Mouse (Mus musculus) hindbrain, embryonic 15.5 days (tissue): ENCODE data around the gene Top2a. TPM values are rescaled to one million over a fixed set of nuclear protein-coding genes. Genes with fewer than 3 reads are reported as not detected.
"Not testable (repeated sequence)": the region's sequence is repeated elsewhere in the genome, so short reads cannot be mapped to it uniquely, and the experiment has no call there.

ENCODE experiments used
- ATAC-seq: fragments of 200-750 bp; cut with Nextera tagmentation; 2 replicates; pipeline ENCODE4 v1.8.0; 2017; ENCODE audit warnings: low read depth, moderate number of reproducible peaks, moderate TSS enrichment; ENCODE audit not compliant: low FRiP score
- H3K27ac ChIP-seq: fragments of 300-500 bp; sonication (generic); replicated peaks from 2 replicates; pipeline ENCODE4 v1.5.1; 2015; ENCODE audit warnings: mild to moderate bottlenecking, inconsistent platforms
- H3K27me3 ChIP-seq: fragments of 300-500 bp; sonication (generic); 2 replicates; pipeline ENCODE4 v1.6.1; 2015; ENCODE audit warnings: control low read depth, inconsistent platforms
- H3K36me3 ChIP-seq: fragments of 300-500 bp; sonication (generic); 2 replicates; pipeline ENCODE4 v1.6.1; 2015; ENCODE audit warnings: control low read depth, inconsistent platforms
- H3K4me1 ChIP-seq: fragments of 300-500 bp; sonication (generic); replicated peaks from 2 replicates; pipeline ENCODE4 v1.6.1; 2015; ENCODE audit warnings: control low read depth, inconsistent platforms
- H3K4me2 ChIP-seq: fragments of 300-500 bp; sonication (generic); 2 replicates; pipeline ENCODE4 v1.6.1; 2015; ENCODE audit warnings: moderate library complexity, mild to moderate bottlenecking, inconsistent platforms
- H3K4me3 ChIP-seq: fragments of 300-500 bp; sonication (generic); 2 replicates; pipeline ENCODE4 v1.5.1; 2015; ENCODE audit warnings: mild to moderate bottlenecking, inconsistent platforms
- H3K9ac ChIP-seq: fragments of 300-500 bp; sonication (generic); 2 replicates; pipeline ENCODE4 v1.6.1; 2015; ENCODE audit warnings: inconsistent platforms
- H3K9me3 ChIP-seq: fragments of 300-500 bp; sonication (generic); 2 replicates; pipeline ENCODE4 v1.6.1; 2016; ENCODE audit warnings: control low read depth, inconsistent platforms
- WGBS: fragments of 180-500 bp; shearing (Covaris S2); methylation state at CpG from one replicate; pipeline ENCODE4 v1.1.7; 2015; 5-methylcytosine and 5-hydroxymethylcytosine counted together
- polyA plus RNA-seq: library from polyadenylated mRNA; unstranded; fragments of >200 nt; fragmentation: Nextera tagmentation; extraction: Ambion mirVana; gene quantifications from 2 replicates; pipeline ENCODE4 v1.2.1, GENCODE M21; 2015

The Top2a gene
- polyA plus RNA-seq, 1 experiment from 2014 or later = 43.7 TPM

DNA sequence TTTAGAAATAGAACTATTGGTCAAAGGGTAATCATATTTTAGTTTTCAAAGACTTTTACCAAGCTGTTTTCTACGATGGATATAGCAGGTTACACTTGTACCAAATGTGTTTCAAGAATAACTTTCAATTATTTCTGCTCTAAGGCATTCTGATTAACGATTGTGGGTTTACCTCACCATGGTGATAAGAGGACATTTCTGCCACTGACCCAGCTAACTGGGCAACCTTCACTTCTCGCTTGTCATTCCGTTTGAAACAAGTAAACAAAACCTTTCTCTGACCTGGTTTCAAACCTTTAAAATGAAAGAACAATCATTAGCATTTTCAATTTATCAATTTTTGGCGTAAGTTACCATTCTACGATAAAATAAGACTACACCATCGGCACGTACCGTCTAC is 17.2 kb downstream of the Top2a start:
- no peak for ATAC-seq
- no peak overlapping the region for H3K9ac ChIP-seq
- H3K27me3 ChIP-seq = no peaks in the 10 kb centered on the region
- no peak overlapping the region for H3K27ac ChIP-seq
- WGBS = 91% methylated on average over 9 of the region's 9 CpGs
- no peaks in the 10 kb centered on the region for H3K4me1 ChIP-seq
- H3K4me3 ChIP-seq = no peak overlapping the region
- H3K4me2 ChIP-seq = no peak overlapping the region
- H3K9me3 ChIP-seq = no peaks in the 10 kb centered on the region
- no peaks in the 10 kb centered on the region for H3K36me3 ChIP-seq

DNA sequence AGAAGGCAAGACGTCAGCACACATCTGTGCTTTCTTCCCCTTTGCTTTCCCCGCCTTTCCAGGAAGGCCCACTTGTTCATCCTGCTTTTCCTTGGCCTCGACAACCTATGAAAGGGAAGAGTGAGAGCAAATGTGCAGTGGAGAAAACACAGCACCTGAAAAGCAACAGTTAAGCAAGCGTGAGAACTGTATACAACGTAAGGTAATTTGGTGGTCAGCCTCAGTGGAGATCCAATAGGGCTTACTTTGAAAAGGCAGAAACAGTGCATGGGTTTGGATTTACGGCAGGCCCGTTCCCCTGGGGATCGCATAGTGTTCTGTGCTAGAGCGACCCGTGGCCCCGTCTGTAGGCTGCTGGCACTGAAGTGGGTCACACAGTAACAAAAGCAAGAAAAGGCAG is 24.7 kb downstream of the Top2a start:
- 86% methylated on average over 11 of the region's 11 CpGs for WGBS
- no peak for ATAC-seq

DNA sequence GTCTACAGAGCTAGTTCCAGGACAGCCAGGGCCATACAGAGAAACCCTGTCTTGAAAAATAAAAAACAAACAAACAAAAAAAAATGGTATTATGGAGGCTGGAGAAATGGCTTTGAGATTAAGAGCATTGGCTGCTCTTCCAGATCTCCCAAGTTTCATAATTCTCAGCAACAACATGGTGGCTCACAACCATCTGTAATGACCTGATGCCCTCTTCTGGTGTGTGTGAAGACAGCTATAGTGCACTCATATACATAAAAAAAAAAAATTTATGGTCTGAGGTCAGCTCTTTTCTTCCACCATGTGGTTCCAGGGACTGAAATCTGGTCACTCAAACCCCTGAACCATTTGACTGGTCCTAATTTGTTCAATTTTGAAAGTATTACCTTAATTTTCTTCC is 25.2 kb downstream of the Top2a start:
- H3K4me1 ChIP-seq = no peaks in the 10 kb centered on the region
- H3K9me3 ChIP-seq = no peaks in the 10 kb centered on the region
- no peak for ATAC-seq
- no peak overlapping the region for H3K27ac ChIP-seq
- H3K36me3 ChIP-seq = no peaks in the 10 kb centered on the region
- H3K27me3 ChIP-seq = no peaks in the 10 kb centered on the region
- no peak overlapping the region for H3K4me3 ChIP-seq
- H3K9ac ChIP-seq = no peak overlapping the region
- H3K4me2 ChIP-seq = no peak overlapping the region

More for the DNA sequence above, 24.7 kb downstream of the Top2a start:
- Histone ChIP-seq H3K36me3 (no peaks in the 10 kb centered on the region), H3K27ac (no peak overlapping the region), H3K9ac (no peak overlapping the region), H3K4me1 (no peaks in the 10 kb centered on the region), H3K9me3 (no peaks in the 10 kb centered on the region), H3K4me2 (no peak overlapping the region), H3K27me3 (no peaks in the 10 kb centered on the region), H3K4me3 (no peak overlapping the region)

DNA sequence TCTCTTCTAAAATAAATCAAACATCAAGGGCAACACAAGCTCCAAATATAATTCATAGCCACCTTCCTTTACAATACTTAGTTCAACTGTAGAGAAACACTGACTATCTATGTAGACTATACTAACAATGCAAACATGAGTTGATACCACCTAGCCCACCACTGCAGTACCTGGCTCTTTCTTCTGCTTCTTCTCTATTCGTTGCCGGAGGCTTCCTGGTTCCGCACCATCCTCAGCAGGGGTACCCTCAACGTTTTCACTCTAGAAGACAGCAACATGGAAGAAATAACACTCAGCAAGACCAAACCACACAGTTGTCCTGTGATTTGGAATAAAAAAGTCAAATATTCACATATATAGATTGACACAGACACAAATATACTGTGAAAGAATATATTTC is 26.3 kb downstream of the Top2a start:
- Histone ChIP-seq H3K27ac (no peak overlapping the region), H3K27me3 (no peaks in the 10 kb centered on the region), H3K9ac (no peak overlapping the region), H3K9me3 (no peaks in the 10 kb centered on the region), H3K4me3 (no peak overlapping the region), H3K4me1 (no peaks in the 10 kb centered on the region), H3K4me2 (no peak overlapping the region), H3K36me3 (no peaks in the 10 kb centered on the region)
- ATAC-seq = no peak
- WGBS = 92% methylated on average over 4 of the region's 4 CpGs

DNA sequence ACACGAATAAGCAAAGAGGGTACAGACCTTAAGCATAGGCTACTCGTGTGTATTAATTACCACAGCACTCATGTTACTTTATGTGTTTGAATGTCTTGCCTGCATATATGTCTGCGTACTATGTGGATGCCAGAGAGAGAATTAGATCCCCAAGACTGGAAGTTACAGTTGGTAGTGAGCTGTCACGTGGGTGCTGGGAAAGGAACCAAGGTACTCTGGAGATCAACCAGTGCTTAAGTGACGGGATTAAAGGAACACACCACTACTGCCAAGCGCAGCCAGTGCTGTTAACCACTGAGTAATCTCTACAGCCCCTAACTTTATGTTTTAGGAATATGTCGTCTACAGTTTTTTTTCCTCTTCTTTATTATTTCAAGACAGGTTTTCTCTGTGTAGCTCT is 28.0 kb downstream of the Top2a start:
- Histone ChIP-seq H3K27ac (no peak overlapping the region), H3K4me3 (no peak overlapping the region), H3K27me3 (no peaks in the 10 kb centered on the region), H3K9me3 (no peaks in the 10 kb centered on the region), H3K36me3 (no peaks in the 10 kb centered on the region), H3K9ac (no peak overlapping the region), H3K4me2 (no peak overlapping the region), H3K4me1 (no peaks in the 10 kb centered on the region)
- WGBS = 96% methylated on average over 7 of the region's 7 CpGs
- ATAC-seq = no peak

DNA sequence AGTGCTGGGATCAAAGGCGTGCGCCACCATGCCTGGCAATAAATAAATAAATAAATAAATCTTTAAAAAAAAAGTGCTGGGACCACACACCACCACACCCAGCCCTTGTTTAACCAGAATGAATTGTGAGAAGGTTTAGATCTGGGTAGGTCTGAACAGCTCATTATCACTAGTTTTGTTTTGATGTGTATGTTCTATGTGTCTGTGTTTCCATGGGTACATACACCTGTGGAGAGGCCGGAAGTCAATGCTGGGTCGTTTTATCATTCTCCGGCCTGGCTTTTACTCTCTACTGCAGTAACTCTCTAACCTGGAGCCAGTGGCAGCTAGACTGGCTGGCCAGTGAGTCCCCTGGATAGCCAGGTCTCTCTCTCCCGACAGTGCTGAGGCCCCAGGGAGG is 33.1 kb downstream of the Top2a start:
- WGBS = 86% methylated on average over 6 of the region's 6 CpGs
- Histone ChIP-seq H3K36me3 (no peaks in the 10 kb centered on the region), H3K4me3 (no peak overlapping the region), H3K9ac (no peak overlapping the region), H3K4me2 (no peak overlapping the region), H3K4me1 (no peaks in the 10 kb centered on the region), H3K27ac (no peak overlapping the region), H3K27me3 (no peaks in the 10 kb centered on the region), H3K9me3 (no peaks in the 10 kb centered on the region)
- ATAC-seq = no peak

DNA sequence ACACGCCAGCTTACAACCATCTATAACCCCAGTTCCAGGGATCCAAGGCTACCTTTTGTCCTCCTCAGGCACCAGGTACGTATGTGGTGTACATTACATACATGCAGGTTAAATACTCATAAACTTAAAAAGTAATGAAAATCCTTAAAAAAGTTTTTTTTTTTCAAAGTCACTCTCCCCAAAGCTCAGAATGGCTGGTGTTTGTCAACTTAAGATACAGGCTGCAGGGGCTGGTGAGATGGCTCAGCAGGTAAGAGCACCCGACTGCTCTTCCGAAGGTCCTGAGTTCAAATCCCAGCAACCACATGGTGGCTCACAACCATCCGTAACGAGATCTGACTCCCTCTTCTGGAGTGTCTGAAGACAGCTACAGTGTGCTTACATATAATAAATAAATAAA is 35.7 kb downstream of the Top2a start:
- H3K4me1 ChIP-seq, H3K27me3 ChIP-seq, H3K4me3 ChIP-seq, H3K36me3 ChIP-seq, H3K4me2 ChIP-seq, H3K9me3 ChIP-seq, H3K9ac ChIP-seq, ATAC-seq, H3K27ac ChIP-seq: not testable (repeated sequence)
- 95% methylated on average over 6 of the region's 6 CpGs for WGBS

DNA sequence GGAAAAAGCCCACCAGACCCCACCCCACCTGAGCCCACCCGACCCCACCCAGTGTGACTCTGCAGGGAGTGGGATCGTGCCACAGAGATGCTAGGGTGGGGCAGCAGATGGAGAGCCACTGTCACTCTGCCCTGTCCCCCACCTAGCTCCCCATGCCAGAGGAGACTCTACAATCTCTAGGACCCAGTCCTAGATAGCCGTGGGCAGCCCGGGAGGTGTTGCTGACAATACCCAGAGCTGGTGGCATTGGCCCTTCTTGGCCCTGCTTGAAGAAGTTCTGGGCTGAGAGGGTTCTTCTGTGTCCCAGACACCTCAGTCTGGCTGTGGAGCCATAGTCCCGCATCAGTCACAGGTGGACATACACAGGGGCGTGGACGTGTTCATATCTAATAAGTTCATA is 38.4 kb downstream of the Top2a start:
- H3K9me3 ChIP-seq = no peaks in the 10 kb centered on the region
- WGBS = 96% methylated on average over 7 of the region's 7 CpGs
- H3K27me3 ChIP-seq = no peaks in the 10 kb centered on the region
- H3K9ac ChIP-seq = no peak overlapping the region
- no peak for ATAC-seq
- no peak overlapping the region for H3K4me2 ChIP-seq
- no peaks in the 10 kb centered on the region for H3K36me3 ChIP-seq
- peaks cover 28% of the 10 kb centered on the region for H3K4me1 ChIP-seq
- no peak overlapping the region for H3K27ac ChIP-seq
- no peak overlapping the region for H3K4me3 ChIP-seq

DNA sequence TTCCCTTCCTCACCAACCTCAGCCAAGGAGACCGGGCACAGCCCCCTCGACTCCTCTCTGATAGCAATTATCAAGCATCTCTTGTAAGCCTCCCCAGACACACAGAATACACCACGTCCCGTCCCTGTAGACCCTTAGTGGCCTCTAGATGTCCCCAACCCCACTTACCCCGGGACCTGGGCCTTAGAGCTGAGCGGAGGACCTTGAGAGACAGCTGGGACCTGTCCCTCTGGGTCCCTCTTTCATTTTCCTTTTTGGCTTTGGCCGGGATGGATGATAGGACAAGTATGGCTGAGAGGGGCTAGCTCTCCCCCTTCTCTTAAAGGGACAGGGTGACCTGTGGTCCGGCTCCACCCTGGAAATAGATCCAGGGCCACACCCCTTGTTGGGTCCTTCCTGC is 40.4 kb downstream of the Top2a start:
- Histone ChIP-seq H3K27me3 (no peaks in the 10 kb centered on the region), H3K9me3 (no peaks in the 10 kb centered on the region), H3K4me3 (peak overlapping the region; percentile 56), H3K4me2 (peak overlapping the region; percentile 67), H3K4me1 (peaks cover 28% of the 10 kb centered on the region), H3K27ac (no peak overlapping the region), H3K36me3 (no peaks in the 10 kb centered on the region), H3K9ac (peak overlapping the region; percentile 77)
- 35% methylated on average over 8 of the region's 8 CpGs for WGBS
- ATAC-seq = no peak

DNA sequence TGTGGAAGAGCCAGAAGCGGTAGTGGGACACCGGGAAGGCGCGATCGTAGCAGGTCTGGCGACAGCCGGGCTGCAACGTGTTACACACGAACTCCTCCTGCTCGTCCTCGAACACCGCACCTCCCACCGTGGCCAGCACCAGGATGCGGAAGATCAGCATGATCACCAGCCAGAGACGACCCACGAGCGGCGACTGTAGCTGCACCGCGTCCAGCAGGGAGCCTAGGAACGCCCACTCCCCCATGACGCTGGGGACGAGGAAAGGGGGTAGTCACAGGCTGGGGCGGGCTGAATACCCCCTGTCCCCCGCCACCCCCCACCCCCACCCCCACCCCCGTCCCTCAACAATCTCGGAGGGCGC is 41.2 kb downstream of the Top2a start, which contains the start of gene Gjd3:
Gjd3 (minus strand) TSS at position 244 of the 361 bp plus-strand sequence.
- peak; percentile 69 for ATAC-seq
- peak within 1 kb of the TSS; percentile 67 for H3K4me2 ChIP-seq
- H3K9ac ChIP-seq = peak within 1 kb of the TSS; percentile 77
- no peaks in the 10 kb centered on the region for H3K27me3 ChIP-seq
- peak within 1 kb of the TSS; percentile 91 for H3K27ac ChIP-seq
- peaks cover 28% of the 10 kb centered on the region for H3K4me1 ChIP-seq
- H3K4me3 ChIP-seq = peak within 1 kb of the TSS; percentile 56
- 1% methylated on average over 26 of the region's 28 CpGs for WGBS
- no peaks in the 10 kb centered on the region for H3K9me3 ChIP-seq
- H3K36me3 ChIP-seq = no peaks in the 10 kb centered on the region

DNA sequence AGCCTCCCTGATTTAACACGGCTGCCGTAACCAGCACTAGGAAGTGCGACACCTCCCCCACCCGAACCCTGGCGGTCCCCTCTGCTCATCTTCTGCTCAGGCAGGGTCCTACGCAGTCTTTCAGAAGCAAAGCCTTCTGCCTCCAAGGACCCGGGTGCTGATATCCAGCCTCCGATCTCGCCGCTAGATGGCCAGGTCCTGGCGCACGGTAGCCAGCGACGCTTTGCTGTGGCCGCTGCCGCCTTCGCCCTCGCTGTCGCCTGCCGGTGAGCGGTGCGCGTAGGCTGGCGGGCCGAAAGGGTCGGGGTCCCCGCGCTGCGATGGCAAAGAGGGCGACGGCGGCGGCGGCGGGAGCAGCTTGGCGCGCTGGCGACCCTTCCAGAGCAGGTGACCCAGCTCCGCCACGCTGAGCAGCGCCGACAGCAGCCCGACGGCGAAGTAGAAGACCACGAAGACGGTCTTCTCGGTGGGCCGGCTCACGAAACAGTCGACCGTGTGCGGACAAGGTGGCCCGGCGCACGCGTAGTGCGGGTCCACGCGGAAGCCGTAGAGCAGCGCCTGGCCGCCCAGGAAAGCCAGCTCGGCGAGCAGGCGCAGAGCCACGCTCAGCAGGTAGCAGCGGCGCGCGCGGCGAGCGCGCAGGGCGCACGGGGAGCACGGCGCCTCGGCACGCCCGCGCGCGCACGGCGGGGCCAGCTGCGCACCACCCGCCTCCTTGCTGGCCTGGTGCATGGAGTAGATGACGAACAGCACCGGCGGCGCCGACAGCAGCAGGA is 41.8 kb downstream of the Top2a start:
- WGBS = under 1% methylated on average over 91 of the region's 94 CpGs
- Histone ChIP-seq H3K4me2 (peak overlapping the region; percentile 67), H3K36me3 (no peaks in the 10 kb centered on the region), H3K4me1 (peaks cover 28% of the 10 kb centered on the region), H3K4me3 (peak overlapping the region; percentile 56), H3K9ac (peak overlapping the region; percentile 77), H3K9me3 (no peaks in the 10 kb centered on the region), H3K27me3 (no peaks in the 10 kb centered on the region), H3K27ac (peak overlapping the region; percentile 91)
- ATAC-seq = peak; percentile 83

DNA sequence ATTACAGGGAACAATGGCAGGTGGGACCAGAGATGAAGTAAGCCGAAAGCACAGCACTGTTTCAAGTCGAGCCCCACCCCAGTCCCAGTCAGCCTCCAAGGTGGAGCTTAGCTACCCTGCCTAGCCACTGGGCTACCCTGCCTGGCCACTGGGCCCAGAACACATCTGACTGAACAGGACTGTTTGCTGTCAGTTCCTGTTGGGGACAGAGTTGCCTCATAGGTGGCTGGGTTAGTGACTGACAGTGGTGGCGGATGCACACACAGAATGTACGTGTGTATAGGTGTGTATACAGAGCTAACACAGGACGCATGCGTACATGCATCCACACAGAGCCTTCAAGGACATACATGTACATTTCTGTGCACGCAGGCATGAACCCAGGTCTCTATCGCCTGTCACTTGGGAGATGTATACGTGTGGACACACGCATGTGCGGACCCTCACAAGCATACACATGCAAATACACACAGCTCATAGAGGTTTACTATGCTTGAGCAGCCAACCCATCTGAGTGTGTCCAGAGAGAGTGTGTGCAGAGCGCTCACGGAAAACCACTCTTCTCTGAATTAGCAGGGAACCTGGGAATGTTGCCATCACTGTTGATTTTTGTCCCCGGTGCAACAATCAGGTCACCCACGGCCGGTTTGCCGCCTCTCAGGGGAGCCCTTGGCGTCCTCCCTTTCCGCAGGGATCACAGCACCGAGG is 42.5 kb downstream of the Top2a start:
- H3K9ac ChIP-seq = peak overlapping the region; percentile 77
- H3K27ac ChIP-seq = peak overlapping the region; percentile 91
- peak overlapping the region; percentile 56 for H3K4me3 ChIP-seq
- H3K27me3 ChIP-seq = no peaks in the 10 kb centered on the region
- ATAC-seq = peak; percentile 54
- peaks cover 28% of the 10 kb centered on the region for H3K4me1 ChIP-seq
- 26% methylated on average over 20 of the region's 20 CpGs for WGBS
- peak overlapping the region; percentile 67 for H3K4me2 ChIP-seq
- H3K9me3 ChIP-seq = no peaks in the 10 kb centered on the region
- no peaks in the 10 kb centered on the region for H3K36me3 ChIP-seq
